Mouse (Mus musculus): ENCODE data around the gene Supt6. TPM values are rescaled to one million over a fixed set of nuclear protein-coding genes. Genes with fewer than 3 reads are reported as not detected.
"Not testable (repeated sequence)": the region's sequence is repeated elsewhere in the genome, so short reads cannot be mapped to it uniquely, and the experiment has no call there.

The Supt6 gene
- 9.5 and 9.8 TPM in 2 replicates for polyA plus RNA-seq (2015; fragmentation: Nextera tagmentation; extraction: Ambion mirVana)

- WGBS (ENCODE audit: insufficient replicate concordance): under 1% methylated on average over 50 of the region's 50 CpGs
- Histone ChIP-seq H3K4me2 (peak within 1 kb of the TSS; percentile 80), H3K27me3 (no peaks in the 10 kb centered on the region), H3K9me3 (replicated peaks) (no peaks in the 10 kb centered on the region), H3K9ac (peak within 1 kb of the TSS; percentile 88), H3K36me3 (replicated peaks) (peaks cover 10% of the 10 kb centered on the region), H3K4me3 (replicated peaks) (peak within 1 kb of the TSS; percentile 90), H3K4me1 (replicated peaks) (peaks cover 43% of the 10 kb centered on the region), H3K27ac (replicated peaks) (peak within 1 kb of the TSS; percentile 96)
- peak; percentile 93 for ATAC-seq (ENCODE audit: insufficient read depth)
Measured at GRCm38 (mm10) chr11:78245627-78246317, at the start of gene Supt6, which contains the start of gene Sdf2. Gene Supt6 (minus strand): TSS chr11:78245987. Gene Sdf2 (plus strand): TSS chr11:78245746.

- no peak overlapping the region for H3K27ac ChIP-seq (replicated peaks)
- H3K4me1 ChIP-seq (replicated peaks): no peaks in the 10 kb centered on the region
Measured at GRCm38 (mm10) chr11:78294585-78294984, 48.8 kb upstream of the Supt6 start.

DNA sequence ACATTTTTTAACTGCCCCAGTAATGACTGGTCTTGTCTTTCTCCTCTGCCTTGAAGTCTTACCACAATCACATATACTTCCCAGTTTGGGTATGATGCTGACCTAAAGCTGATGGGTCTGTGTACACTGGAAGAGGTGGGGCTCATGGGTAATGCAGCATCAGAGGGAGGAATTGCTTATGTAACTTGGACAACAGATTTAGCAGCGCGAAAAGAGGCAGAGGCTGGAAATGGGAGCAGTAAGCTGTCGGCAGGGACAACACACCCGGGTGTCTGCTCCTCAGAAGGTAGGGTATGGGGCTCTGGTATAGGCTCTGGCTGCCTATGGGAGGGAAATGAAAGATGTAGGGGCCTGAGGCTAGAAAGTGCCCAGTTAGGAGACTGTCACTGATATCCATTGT is 44.9 kb upstream of the Supt6 start, which contains the start of gene BC030499:
Gene BC030499 (plus strand): TSS at position 188 of the 400 bp plus-strand sequence.
- Histone ChIP-seq H3K4me3 (replicated peaks) (no peak within 1 kb of the TSS), H3K9me3 (replicated peaks) (no peaks in the 10 kb centered on the region), H3K4me1 (replicated peaks) (no peaks in the 10 kb centered on the region), H3K27ac (replicated peaks) (no peak within 1 kb of the TSS), H3K9ac (no peak within 1 kb of the TSS), H3K27me3 (no peaks in the 10 kb centered on the region), H3K36me3 (replicated peaks) (peaks cover 62% of the 10 kb centered on the region), H3K4me2 (no peak within 1 kb of the TSS)
- WGBS (ENCODE audit: insufficient replicate concordance): 84% methylated on average over 4 of the region's 4 CpGs
- ATAC-seq (ENCODE audit: insufficient read depth): no peak

More at GRCm38 (mm10) chr11:78294585-78294984, 48.8 kb upstream of the Supt6 start:
- no peak overlapping the region for H3K4me2 ChIP-seq
- no peak overlapping the region for H3K9ac ChIP-seq
- peaks cover 25% of the 10 kb centered on the region for H3K36me3 ChIP-seq (replicated peaks)
- no peak for ATAC-seq (ENCODE audit: insufficient read depth)
- no peaks in the 10 kb centered on the region for H3K27me3 ChIP-seq
- H3K9me3 ChIP-seq (replicated peaks): no peaks in the 10 kb centered on the region
- 73% methylated on average over 6 of the region's 6 CpGs for WGBS (ENCODE audit: insufficient replicate concordance)
- H3K4me3 ChIP-seq (replicated peaks): no peak overlapping the region

DNA sequence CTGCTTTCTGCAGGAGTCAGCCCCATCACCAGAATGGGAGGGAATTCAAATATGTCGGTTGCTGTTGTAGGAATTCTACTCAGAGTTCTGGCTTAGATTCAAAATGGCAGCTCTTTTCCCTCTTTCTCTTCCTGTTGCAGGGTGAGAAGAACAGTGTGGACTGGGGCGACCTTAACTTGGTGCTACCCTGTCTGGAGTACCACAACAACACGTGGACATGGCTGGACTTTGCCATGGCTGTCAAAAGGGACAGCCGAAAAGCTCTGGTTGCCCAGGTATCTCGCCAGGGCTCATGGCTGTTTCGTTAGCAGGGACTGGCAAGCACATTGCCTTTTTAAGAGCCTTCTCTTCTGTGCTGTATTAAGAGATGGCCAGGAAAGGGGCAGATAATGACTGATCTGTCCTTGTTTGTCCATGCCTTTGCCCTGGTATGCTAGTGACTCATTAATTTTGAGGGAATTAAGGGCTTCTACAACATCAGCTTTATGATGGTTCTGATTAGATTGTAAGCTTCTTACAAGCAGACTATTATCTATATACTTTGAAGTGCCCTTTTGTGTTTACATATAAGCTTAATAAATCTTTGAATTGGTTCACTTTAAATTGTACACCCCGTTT is 43.5 kb upstream of the Supt6 start:
- H3K27ac ChIP-seq (replicated peaks): no peak overlapping the region
- 73% methylated on average over 7 of the region's 7 CpGs for whole genome bisulfite sequencing (ENCODE audit: insufficient replicate concordance)
- H3K4me2 ChIP-seq: no peak overlapping the region
- no peak overlapping the region for H3K4me3 ChIP-seq (replicated peaks)
- no peaks in the 10 kb centered on the region for H3K4me1 ChIP-seq (replicated peaks)
- H3K9me3 ChIP-seq (replicated peaks): no peaks in the 10 kb centered on the region
- no peak for ATAC-seq (ENCODE audit: insufficient read depth)
- H3K9ac ChIP-seq: no peak overlapping the region
- no peaks in the 10 kb centered on the region for H3K27me3 ChIP-seq
- peaks cover 75% of the 10 kb centered on the region for H3K36me3 ChIP-seq (replicated peaks)

GRCm38 (mm10) chr11:78279586-78279985 is 33.8 kb upstream of the Supt6 start:
- Histone ChIP-seq H3K4me3 (replicated peaks) (no peak overlapping the region), H3K4me2 (no peak overlapping the region), H3K27ac (replicated peaks) (no peak overlapping the region), H3K9me3 (replicated peaks) (no peaks in the 10 kb centered on the region), H3K27me3 (no peaks in the 10 kb centered on the region), H3K36me3 (replicated peaks) (peaks cover 91% of the 10 kb centered on the region), H3K4me1 (replicated peaks) (no peaks in the 10 kb centered on the region), H3K9ac (no peak overlapping the region)
- WGBS (ENCODE audit: insufficient replicate concordance): 79% methylated on average over 4 of the region's 4 CpGs
- ATAC-seq (ENCODE audit: insufficient read depth): no peak

DNA sequence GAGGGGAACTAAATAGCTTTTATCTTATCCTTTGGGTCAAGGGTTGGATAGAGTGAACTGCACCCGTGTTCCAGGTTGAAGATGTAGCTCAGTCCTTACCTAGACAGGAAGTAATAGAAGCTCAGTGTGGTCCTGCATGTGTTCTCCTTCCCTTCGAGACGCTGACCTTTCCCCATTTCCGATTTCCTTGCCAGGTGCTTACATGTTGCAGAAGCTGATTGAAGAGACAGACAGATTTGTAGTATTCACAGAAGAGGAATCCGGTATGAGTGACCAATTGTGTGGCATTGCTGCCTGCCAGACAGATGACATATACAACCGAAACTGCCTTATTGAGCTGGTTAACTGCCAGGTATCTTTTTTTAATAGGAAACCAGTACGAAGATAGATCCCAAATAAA is 33.1 kb upstream of the Supt6 start:
- peaks cover 92% of the 10 kb centered on the region for H3K36me3 ChIP-seq (replicated peaks)
- no peak for ATAC-seq (ENCODE audit: insufficient read depth)
- 74% methylated on average over 7 of the region's 7 CpGs for WGBS (ENCODE audit: insufficient replicate concordance)

DNA sequence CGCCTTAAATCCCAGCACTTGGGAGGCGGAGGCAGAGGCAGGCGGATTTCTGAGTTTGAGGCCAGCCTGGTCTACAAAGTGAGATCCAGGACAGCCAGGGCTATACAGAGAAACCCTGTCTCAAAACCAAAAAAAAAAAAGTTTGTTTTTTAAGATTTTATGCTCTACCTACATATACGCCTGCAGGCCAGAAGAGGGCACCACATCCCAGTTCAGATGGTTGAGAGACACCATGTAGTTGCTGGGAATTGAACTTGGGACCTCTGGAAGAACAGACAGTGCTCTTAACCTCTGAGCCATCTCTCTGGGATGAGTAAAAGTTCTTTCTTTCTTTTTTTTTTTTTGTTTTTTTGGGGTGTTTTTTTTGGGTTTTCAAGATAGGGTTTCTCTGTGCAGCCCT is 30.4 kb upstream of the Supt6 start:
- H3K27me3 ChIP-seq; ATAC-seq (ENCODE audit: insufficient read depth); H3K9me3 ChIP-seq (replicated peaks); H3K4me3 ChIP-seq (replicated peaks); H3K27ac ChIP-seq (replicated peaks); H3K4me2 ChIP-seq; H3K4me1 ChIP-seq (replicated peaks); H3K9ac ChIP-seq: not testable (repeated sequence)
- 88% methylated on average over 4 of the region's 4 CpGs for WGBS (ENCODE audit: insufficient replicate concordance)
- peaks cover 100% of the 10 kb centered on the region for H3K36me3 ChIP-seq (replicated peaks)

More for the DNA sequence above, 33.1 kb upstream of the Supt6 start:
- H3K9ac ChIP-seq: no peak overlapping the region
- no peak overlapping the region for H3K27ac ChIP-seq (replicated peaks)
- no peaks in the 10 kb centered on the region for H3K4me1 ChIP-seq (replicated peaks)
- H3K27me3 ChIP-seq: no peaks in the 10 kb centered on the region
- no peaks in the 10 kb centered on the region for H3K9me3 ChIP-seq (replicated peaks)
- H3K4me2 ChIP-seq: no peak overlapping the region
- no peak overlapping the region for H3K4me3 ChIP-seq (replicated peaks)

DNA sequence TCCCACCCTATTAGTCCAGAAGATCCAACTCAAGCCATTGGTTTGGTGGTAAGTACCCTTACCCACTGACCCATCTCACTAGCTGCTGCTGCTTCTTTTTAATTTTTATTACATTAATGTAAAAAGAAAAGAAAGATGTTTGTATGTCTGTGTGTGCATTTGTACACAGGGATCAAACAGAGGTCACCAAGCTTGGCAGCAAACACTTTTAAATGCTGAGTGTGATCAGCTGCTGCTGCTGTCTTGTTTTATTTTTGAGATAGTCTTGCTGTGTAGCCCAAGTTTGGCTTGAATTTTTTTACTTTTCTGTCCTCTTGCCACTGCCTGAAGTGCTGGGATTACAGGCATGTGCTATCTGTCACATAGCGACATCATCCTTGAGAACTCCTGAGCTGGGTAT is 29.8 kb upstream of the Supt6 start:
- H3K36me3 ChIP-seq (replicated peaks): peaks cover 98% of the 10 kb centered on the region
- 90% methylated on average over 1 of the region's 1 CpGs for WGBS (ENCODE audit: insufficient replicate concordance)
- no peak overlapping the region for H3K4me3 ChIP-seq (replicated peaks)
- no peak overlapping the region for H3K4me2 ChIP-seq
- no peaks in the 10 kb centered on the region for H3K27me3 ChIP-seq
- no peak overlapping the region for H3K27ac ChIP-seq (replicated peaks)
- no peak for ATAC-seq (ENCODE audit: insufficient read depth)
- no peaks in the 10 kb centered on the region for H3K4me1 ChIP-seq (replicated peaks)
- H3K9ac ChIP-seq: no peak overlapping the region
- no peaks in the 10 kb centered on the region for H3K9me3 ChIP-seq (replicated peaks)

- Histone ChIP-seq H3K9me3 (replicated peaks) (no peaks in the 10 kb centered on the region), H3K36me3 (replicated peaks) (peaks cover 95% of the 10 kb centered on the region), H3K27me3 (no peaks in the 10 kb centered on the region), H3K27ac (replicated peaks) (no peak overlapping the region), H3K4me1 (replicated peaks) (no peaks in the 10 kb centered on the region), H3K9ac (no peak overlapping the region), H3K4me3 (replicated peaks) (no peak overlapping the region), H3K4me2 (no peak overlapping the region)
- no peak for ATAC-seq (ENCODE audit: insufficient read depth)
- WGBS (ENCODE audit: insufficient replicate concordance): 86% methylated on average over 13 of the region's 13 CpGs
Measured at GRCm38 (mm10) chr11:78271986-78272385, 26.2 kb upstream of the Supt6 start.

DNA sequence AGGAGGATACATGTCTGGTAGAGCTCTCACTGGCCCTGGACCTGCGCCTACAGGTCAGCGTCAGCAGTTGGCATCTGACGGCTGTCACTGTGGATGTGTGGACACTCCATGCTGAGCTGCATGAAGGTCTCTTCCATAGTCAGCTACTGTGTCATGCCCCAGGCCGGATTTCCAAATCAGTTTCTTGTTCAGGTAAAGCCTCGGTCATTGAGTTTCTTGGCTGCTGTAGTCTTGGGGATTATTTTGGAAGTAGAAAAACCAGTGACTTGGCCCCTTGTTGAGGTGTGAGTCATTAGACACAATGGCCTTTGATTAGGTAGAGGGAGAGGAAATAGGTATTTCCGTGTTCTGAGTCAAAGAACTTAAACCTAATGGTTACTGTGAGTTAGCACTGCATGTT is 19.8 kb upstream of the Supt6 start:
- H3K4me3 ChIP-seq (replicated peaks): no peak overlapping the region
- no peak for ATAC-seq (ENCODE audit: insufficient read depth)
- H3K27ac ChIP-seq (replicated peaks): no peak overlapping the region
- peaks cover 68% of the 10 kb centered on the region for H3K36me3 ChIP-seq (replicated peaks)
- 81% methylated on average over 6 of the region's 6 CpGs for WGBS (ENCODE audit: insufficient replicate concordance)
- no peak overlapping the region for H3K9ac ChIP-seq
- H3K4me1 ChIP-seq (replicated peaks): peaks cover 20% of the 10 kb centered on the region
- no peaks in the 10 kb centered on the region for H3K9me3 ChIP-seq (replicated peaks)
- H3K27me3 ChIP-seq: no peaks in the 10 kb centered on the region
- no peak overlapping the region for H3K4me2 ChIP-seq

GRCm38 (mm10) chr11:78262550-78262949 is 16.8 kb upstream of the Supt6 start:
- Histone ChIP-seq H3K4me1 (replicated peaks) (peaks cover 20% of the 10 kb centered on the region), H3K36me3 (replicated peaks) (peaks cover 41% of the 10 kb centered on the region), H3K27me3 (0 out of 2 replicates have a peak, but pooled peaks cover 3% of the 10 kb centered on the region), H3K27ac (replicated peaks) (peak overlapping the region; percentile 83), H3K9me3 (replicated peaks) (no peaks in the 10 kb centered on the region), H3K4me2 (peak overlapping the region; percentile 95), H3K9ac (peak overlapping the region; percentile 82), H3K4me3 (replicated peaks) (peak overlapping the region; percentile 92)
- 2% methylated on average over 8 of the region's 8 CpGs for WGBS (ENCODE audit: insufficient replicate concordance)
- no peak for ATAC-seq (ENCODE audit: insufficient read depth)
